Mouse (Mus musculus): Measurements from ENCODE around the gene Cox8b. TPM values are rescaled to one million over a fixed set of nuclear protein-coding genes. Genes with fewer than 3 reads are reported as not detected.

The Cox8b gene
- polyA plus RNA-seq, 1 experiment from 2014 or later: 0.91 TPM

DNA sequence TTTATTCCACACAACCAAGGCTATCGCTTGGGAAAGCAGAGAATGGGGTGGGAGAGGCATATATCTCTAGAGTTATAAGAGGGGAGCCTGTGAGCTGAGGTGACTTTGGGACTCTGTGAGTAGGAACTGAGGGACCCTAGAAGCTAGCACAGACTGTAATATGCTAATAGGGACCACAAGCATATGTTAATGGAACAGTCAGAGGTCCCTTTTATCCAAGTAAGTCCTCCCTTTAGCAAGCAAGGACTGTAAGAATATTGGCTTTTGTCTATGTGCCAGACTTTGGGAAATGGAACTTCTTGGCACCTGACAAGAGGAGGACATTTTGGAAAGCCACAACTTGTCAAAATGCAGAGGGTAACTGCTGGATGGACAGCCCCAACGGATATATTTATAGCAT lies 38.6 kb upstream of the Cox8b start:
- no peak overlapping the region for H3K27ac ChIP-seq (replicated peaks)
- H3K9me3 ChIP-seq: no peaks in the 10 kb centered on the region
- 28% methylated on average over 2 of the region's 2 CpGs for WGBS
- H3K4me1 ChIP-seq (replicated peaks): peaks cover 30% of the 10 kb centered on the region
- H3K36me3 ChIP-seq: no peaks in the 10 kb centered on the region
- H3K27me3 ChIP-seq: 0 out of 2 replicates have a peak, but pooled peaks cover 11% of the 10 kb centered on the region
- H3K4me2 ChIP-seq: no peak overlapping the region
- ATAC-seq (ENCODE audit: low read depth): no peak
- no peak overlapping the region for H3K9ac ChIP-seq
- no peak overlapping the region for H3K4me3 ChIP-seq

DNA sequence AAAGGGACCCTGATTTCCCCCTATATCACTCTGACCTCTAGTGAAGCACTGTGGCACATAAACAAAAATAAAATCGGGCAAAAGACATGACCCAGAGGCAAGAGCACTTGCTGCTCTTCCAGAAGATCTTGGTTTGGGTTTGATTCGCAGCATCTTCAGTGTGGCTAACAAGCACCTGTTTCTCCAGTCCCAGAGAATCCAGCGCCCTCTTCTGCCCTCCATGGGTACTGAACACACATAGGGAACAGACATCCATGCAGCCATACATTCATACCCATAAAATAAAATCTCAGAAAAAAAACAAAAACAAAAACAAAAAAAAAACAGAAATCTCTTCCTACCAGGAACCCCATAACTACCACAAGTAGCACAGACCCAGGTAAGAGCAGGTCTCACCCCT lies 38.2 kb upstream of the Cox8b start:
- Histone ChIP-seq H3K4me3 (no peak overlapping the region), H3K27me3 (0 out of 2 replicates have a peak, but pooled peaks cover 11% of the 10 kb centered on the region), H3K4me2 (no peak overlapping the region), H3K27ac (replicated peaks) (no peak overlapping the region), H3K4me1 (replicated peaks) (peaks cover 30% of the 10 kb centered on the region), H3K9me3 (no peaks in the 10 kb centered on the region), H3K36me3 (no peaks in the 10 kb centered on the region), H3K9ac (no peak overlapping the region)
- ATAC-seq (ENCODE audit: low read depth): no peak
- WGBS: 32% methylated on average over 3 of the region's 3 CpGs

DNA sequence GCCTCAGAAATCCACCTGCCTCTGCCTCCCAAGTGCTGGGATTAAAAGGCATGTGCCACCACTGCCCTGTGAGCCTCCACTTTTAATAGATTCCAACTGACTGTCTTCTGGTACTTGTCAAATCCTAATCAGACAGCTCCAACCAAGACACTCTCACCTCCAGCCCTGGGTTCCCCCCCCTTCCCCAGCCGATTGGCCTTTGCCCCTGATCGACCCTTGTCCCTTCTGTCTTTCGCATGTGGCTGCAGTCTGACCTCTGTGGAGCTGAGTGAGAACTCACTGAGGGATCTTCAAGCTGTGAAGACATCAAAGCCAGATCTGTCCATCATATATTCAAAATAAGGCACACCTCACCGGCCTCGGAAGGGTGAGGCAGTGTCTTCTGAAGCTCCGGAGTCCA lies 26.9 kb upstream of the Cox8b start:
- no peak overlapping the region for H3K27ac ChIP-seq (replicated peaks)
- peaks cover 14% of the 10 kb centered on the region for H3K4me1 ChIP-seq (replicated peaks)
- no peak overlapping the region for H3K4me2 ChIP-seq
- no peaks in the 10 kb centered on the region for H3K9me3 ChIP-seq
- no peaks in the 10 kb centered on the region for H3K36me3 ChIP-seq
- no peak overlapping the region for H3K4me3 ChIP-seq
- no peak for ATAC-seq (ENCODE audit: low read depth)
- H3K9ac ChIP-seq: no peak overlapping the region
- WGBS: 90% methylated on average over 6 of the region's 6 CpGs
- peaks cover 40% of the 10 kb centered on the region for H3K27me3 ChIP-seq

DNA sequence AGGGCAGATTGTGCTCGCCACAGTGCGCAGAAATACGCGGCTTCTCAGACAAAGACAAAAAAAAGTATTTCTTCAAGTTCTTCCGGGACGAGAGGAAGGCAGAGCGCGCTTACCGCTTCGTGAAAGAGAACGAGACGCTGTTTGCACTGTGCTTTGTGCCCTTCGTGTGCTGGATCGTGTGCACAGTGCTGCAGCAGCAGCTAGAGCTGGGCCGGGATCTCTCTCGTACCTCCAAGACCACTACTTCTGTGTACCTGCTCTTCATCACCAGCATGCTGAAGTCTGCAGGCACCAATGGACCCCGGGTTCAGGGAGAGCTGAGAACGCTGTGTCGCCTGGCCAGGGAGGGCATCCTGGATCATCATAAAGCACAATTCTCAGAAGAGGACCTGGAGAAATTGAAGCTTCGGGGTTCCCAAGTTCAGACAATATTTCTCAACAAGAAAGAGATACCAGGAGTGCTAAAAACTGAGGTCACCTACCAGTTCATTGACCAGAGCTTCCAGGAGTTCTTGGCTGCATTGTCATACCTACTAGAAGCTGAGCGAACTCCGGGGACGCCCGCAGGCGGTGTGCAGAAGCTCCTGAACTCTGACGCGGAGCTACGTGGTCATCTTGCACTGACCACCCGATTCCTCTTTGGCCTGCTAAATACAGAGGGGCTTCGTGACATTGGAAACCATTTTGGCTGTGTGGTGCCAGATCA lies 23.0 kb upstream of the Cox8b start:
- Histone ChIP-seq H3K27ac (replicated peaks) (no peak overlapping the region), H3K9ac (peak overlapping the region; percentile 58), H3K4me2 (peak overlapping the region; percentile 85), H3K36me3 (no peaks in the 10 kb centered on the region), H3K4me1 (replicated peaks) (peaks cover 20% of the 10 kb centered on the region), H3K9me3 (no peaks in the 10 kb centered on the region), H3K4me3 (peak overlapping the region; percentile 43), H3K27me3 (peaks cover 76% of the 10 kb centered on the region)
- ATAC-seq (ENCODE audit: low read depth): peak; percentile 40; the same call in 1 of the 2 replicates
- 22% methylated on average over 30 of the region's 30 CpGs for WGBS

DNA sequence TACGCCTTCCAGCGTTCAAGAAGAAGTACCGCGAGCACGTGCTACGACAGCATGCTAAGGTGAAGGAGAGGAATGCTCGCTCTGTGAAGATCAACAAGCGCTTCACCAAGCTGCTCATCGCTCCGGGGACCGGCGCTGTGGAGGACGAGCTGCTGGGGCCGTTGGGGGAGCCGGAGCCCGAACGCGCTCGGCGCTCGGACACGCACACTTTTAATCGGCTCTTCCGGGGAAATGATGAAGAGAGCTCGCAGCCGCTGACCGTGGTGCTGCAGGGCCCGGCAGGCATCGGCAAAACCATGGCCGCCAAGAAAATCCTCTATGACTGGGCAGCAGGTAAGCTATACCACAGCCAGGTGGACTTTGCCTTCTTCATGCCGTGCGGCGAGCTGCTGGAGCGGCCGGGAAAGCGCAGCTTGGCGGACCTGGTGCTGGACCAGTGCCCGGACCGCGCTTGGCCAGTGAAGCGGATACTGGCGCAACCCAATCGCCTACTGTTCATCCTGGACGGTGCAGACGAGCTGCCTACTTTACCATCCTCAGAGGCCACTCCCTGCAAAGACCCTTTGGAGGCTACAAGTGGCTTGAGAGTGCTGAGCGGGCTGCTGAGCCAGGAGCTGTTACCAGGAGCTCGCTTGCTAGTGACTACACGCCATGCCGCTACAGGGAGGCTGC lies 22.3 kb upstream of the Cox8b start:
- peak overlapping the region; percentile 85 for H3K4me2 ChIP-seq
- peaks cover 80% of the 10 kb centered on the region for H3K27me3 ChIP-seq
- H3K4me1 ChIP-seq (replicated peaks): peaks cover 20% of the 10 kb centered on the region
- no peaks in the 10 kb centered on the region for H3K36me3 ChIP-seq
- peak overlapping the region; percentile 58 for H3K9ac ChIP-seq
- peak; percentile 71; the same call in 1 of the 2 replicates for ATAC-seq (ENCODE audit: low read depth)
- peak overlapping the region; percentile 43 for H3K4me3 ChIP-seq
- under 1% methylated on average over 49 of the region's 49 CpGs for WGBS
- no peaks in the 10 kb centered on the region for H3K9me3 ChIP-seq
- no peak overlapping the region for H3K27ac ChIP-seq (replicated peaks)

DNA sequence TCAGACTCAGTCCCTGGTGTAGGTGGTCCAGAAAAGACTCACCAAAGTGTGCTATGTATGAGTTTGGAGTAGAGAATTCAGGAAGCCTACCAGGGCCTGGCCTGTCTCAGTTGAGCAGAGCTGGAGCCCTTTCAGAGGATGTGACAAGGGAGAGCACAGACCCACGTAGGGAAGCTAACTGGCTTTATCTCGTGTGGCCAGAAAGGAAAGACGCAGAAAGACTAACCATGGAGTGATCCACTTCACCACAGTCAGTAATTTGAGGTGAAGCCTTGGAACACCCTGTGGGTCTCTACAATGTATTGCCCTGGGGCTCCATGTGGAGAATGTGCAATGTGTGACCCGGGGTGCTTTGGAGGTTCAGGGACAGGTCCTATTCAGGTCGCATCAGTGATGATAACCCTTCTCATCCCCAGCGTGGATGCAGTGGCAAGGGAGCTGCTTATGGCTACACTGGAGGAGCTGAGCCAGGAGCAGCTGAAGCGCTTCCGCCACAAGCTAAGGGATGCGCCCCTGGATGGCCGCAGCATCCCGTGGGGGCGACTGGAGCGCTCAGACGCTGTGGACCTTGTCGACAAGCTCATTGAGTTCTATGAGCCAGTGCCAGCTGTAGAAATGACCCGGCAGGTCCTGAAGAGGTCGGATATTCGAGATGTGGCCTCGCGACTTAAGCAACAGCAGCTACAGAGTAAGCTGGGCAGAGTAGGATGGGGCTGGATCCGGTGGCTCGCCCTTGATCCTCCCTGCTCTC lies 21.2 kb upstream of the Cox8b start:
- no peak overlapping the region for H3K9ac ChIP-seq
- H3K27me3 ChIP-seq: peaks cover 80% of the 10 kb centered on the region
- peak overlapping the region; percentile 43; the same call in 1 of the 2 replicates for H3K4me3 ChIP-seq
- H3K36me3 ChIP-seq: no peaks in the 10 kb centered on the region
- no peak for ATAC-seq (ENCODE audit: low read depth)
- peak overlapping the region; percentile 85; the same call in 1 of the 2 replicates for H3K4me2 ChIP-seq
- no peak overlapping the region for H3K27ac ChIP-seq (replicated peaks)
- 30% methylated on average over 22 of the region's 22 CpGs for WGBS
- H3K4me1 ChIP-seq (replicated peaks): peaks cover 20% of the 10 kb centered on the region
- no peaks in the 10 kb centered on the region for H3K9me3 ChIP-seq

DNA sequence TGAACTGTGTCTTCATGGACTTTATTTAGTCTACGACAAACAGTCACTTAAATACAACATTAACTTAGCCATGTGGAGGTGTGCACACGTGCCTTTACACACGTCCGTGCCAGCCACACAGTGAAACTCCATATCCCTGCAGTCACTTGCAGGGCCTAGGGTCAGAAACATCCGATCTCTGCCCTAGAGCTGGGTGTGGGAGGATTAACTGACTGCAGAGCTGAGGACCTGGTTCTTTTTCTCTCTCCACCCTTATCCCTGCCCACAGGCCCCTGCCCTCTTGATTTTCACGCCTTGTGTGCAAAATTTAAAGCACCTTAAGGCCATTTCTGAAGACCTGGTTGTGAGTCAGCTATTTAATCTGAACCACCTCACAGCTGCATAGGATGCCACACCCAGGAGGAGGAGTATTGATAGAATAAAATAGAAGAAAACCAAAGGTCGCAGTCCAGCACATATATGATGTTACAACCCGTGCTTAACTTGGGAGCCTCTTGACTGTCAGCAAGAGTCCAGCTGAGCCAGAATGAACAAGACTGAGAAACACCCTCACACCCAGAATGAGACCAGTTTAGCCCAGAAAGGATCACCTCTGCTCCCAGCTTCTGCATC lies 20.3 kb upstream of the Cox8b start, which contains the start of gene Nlrp6:
TSS of gene Nlrp6 (plus strand) at position 485 of the 612 bp plus-strand sequence.
- Histone ChIP-seq H3K27ac (replicated peaks) (no peak within 1 kb of the TSS), H3K4me1 (replicated peaks) (peaks cover 20% of the 10 kb centered on the region), H3K36me3 (no peaks in the 10 kb centered on the region), H3K9me3 (no peaks in the 10 kb centered on the region), H3K9ac (no peak within 1 kb of the TSS), H3K27me3 (peaks cover 74% of the 10 kb centered on the region), H3K4me2 (peak within 1 kb of the TSS; percentile 85; the same call in 1 of the 2 replicates), H3K4me3 (no peak within 1 kb of the TSS)
- WGBS: 85% methylated on average over 8 of the region's 8 CpGs
- ATAC-seq (ENCODE audit: low read depth): no peak

DNA sequence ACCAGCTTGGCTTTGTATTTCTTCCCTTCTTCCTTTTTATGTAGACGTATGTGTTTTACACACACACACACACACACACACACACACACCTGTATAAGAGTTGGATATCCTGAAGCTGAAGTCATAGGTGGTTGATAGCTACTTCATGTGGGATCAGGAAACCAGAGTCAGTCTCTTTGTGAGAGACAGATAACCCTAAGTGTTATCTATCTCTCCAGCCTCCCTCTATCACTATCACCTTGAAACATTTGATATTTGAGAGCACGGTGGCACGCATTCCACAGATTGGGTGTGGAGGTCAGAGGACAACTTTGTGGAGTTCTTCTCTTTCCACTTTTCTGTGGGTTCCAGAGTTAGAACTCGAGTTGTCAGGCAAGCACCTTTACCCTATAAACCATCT lies 19.7 kb upstream of the Cox8b start:
- WGBS: 78% methylated on average over 4 of the region's 4 CpGs
- no peaks in the 10 kb centered on the region for H3K9me3 ChIP-seq
- no peak overlapping the region for H3K9ac ChIP-seq
- no peak for ATAC-seq (ENCODE audit: low read depth)
- H3K27me3 ChIP-seq: peaks cover 68% of the 10 kb centered on the region
- H3K27ac ChIP-seq (replicated peaks): no peak overlapping the region
- H3K4me2 ChIP-seq: no peak overlapping the region
- no peak overlapping the region for H3K4me3 ChIP-seq
- H3K36me3 ChIP-seq: no peaks in the 10 kb centered on the region
- peaks cover 20% of the 10 kb centered on the region for H3K4me1 ChIP-seq (replicated peaks)

DNA sequence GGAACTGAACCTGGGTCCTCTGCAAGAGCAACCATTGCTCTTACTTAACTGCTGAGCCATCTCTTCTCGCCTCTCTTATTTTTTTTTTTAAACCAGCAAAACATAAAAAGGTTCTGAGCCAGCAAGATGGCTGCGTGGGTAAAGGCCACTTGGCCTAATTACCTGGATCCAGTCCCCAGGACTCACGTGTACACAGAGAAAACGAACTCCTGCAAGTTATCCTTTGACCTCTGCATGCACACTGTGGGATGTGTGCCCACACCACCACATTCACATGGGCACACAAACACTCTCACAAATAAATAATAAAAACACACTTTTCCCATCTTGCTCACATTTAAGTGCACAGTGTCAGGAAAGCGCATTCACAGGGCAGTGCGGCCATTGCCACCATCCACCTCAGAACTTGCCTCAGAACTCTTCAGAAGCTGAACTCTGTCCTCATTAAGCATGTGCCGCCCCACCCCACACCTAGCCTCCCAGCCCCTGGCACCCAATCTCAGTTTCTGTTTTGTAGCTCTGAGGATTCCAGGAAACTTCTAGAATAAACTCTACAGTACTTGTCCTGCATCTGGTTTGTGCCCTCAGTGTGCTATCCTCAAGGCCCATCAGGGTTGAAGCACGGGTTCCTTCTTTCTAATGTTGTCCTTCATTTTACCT lies 13.9 kb upstream of the Cox8b start:
- no peak for ATAC-seq (ENCODE audit: low read depth)
- no peak overlapping the region for H3K4me2 ChIP-seq
- no peak overlapping the region for H3K9ac ChIP-seq
- peaks cover 16% of the 10 kb centered on the region for H3K27me3 ChIP-seq
- H3K9me3 ChIP-seq: no peaks in the 10 kb centered on the region
- 89% methylated on average over 8 of the region's 8 CpGs for WGBS
- no peak overlapping the region for H3K4me3 ChIP-seq
- no peaks in the 10 kb centered on the region; the same call in 1 of the 2 replicates for H3K4me1 ChIP-seq (replicated peaks)
- no peak overlapping the region for H3K27ac ChIP-seq (replicated peaks)
- no peaks in the 10 kb centered on the region for H3K36me3 ChIP-seq

DNA sequence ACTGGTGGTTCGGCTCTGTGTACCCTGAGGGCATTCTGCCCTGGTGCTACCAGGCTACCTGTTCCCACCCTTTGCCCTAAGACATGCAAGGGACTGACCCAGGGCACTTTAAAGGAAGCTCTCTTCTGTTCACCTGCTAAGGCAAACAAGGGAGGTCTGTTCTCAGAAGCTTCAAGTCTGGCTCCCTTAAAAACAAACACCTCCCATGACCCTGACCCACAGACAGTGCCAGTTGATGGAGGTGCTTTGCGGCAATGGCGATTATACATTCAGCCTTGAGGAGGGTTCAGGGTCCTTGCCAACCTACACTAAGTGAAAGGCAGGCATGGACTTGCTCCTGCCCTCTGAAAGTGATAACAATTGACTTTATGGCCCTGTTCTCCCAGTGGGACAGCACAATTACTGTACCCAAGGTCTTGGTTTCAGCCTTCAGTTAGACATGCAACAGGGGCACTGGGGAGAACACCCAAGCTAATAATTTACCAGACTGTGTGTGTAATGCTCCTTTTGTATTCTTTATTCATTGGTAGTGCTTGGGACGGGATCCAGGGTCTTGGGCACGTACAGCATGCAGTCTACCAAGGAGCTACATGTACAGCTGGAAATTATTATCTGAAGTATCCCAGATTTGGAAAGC lies 12.7 kb upstream of the Cox8b start:
- Histone ChIP-seq H3K27ac (replicated peaks) (no peak overlapping the region), H3K36me3 (no peaks in the 10 kb centered on the region), H3K27me3 (peaks cover 8% of the 10 kb centered on the region), H3K9me3 (no peaks in the 10 kb centered on the region), H3K4me1 (replicated peaks) (peaks cover 5% of the 10 kb centered on the region), H3K4me3 (no peak overlapping the region), H3K9ac (no peak overlapping the region), H3K4me2 (no peak overlapping the region)
- no peak for ATAC-seq (ENCODE audit: low read depth)
- 52% methylated on average over 5 of the region's 5 CpGs for WGBS

DNA sequence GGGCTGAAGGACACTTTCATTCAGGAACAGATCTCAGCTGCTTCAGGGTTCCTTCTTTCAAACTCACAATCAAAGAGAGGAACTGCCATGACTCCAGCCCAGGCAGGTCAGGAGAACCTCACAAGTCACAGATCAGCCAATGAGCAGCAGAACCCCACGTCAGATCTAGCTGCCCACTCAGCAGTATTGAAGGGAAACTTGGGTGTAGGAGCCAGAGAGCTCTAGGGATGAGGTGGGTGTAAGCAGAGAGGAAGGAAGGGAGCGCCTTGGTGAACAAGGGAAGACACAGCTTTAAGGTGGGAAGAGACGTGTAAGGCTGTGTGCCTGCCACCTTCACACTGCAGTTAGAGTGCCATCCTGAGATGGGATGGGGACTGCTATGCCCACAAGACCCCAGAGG lies 12.0 kb upstream of the Cox8b start:
- Histone ChIP-seq H3K4me2 (no peak overlapping the region), H3K36me3 (no peaks in the 10 kb centered on the region), H3K9ac (no peak overlapping the region), H3K4me1 (replicated peaks) (peaks cover 5% of the 10 kb centered on the region), H3K27ac (replicated peaks) (no peak overlapping the region), H3K4me3 (no peak overlapping the region), H3K9me3 (no peaks in the 10 kb centered on the region), H3K27me3 (peaks cover 6% of the 10 kb centered on the region; the same call in 1 of the 2 replicates)
- no peak for ATAC-seq (ENCODE audit: low read depth)
- WGBS: 77% methylated on average over 3 of the region's 3 CpGs

Data from neural tube, embryonic 13.5 days (tissue).